Mouse (Mus musculus) cerebellum, postnatal 4 days (tissue): ENCODE results near the gene BC024063.
"Not testable (repeated sequence)": the region's sequence is repeated elsewhere in the genome, so short reads cannot be mapped to it uniquely, and the experiment has no call there.

Experiments
- DNase-seq, 2 experiments: peaks; one replicate each; pipeline ENCODE4 v3.0.0; 2022; ENCODE audit warnings: low spot score in 2 of 2, mixed read lengths in 1 of 2

BC024063 gene

DNA sequence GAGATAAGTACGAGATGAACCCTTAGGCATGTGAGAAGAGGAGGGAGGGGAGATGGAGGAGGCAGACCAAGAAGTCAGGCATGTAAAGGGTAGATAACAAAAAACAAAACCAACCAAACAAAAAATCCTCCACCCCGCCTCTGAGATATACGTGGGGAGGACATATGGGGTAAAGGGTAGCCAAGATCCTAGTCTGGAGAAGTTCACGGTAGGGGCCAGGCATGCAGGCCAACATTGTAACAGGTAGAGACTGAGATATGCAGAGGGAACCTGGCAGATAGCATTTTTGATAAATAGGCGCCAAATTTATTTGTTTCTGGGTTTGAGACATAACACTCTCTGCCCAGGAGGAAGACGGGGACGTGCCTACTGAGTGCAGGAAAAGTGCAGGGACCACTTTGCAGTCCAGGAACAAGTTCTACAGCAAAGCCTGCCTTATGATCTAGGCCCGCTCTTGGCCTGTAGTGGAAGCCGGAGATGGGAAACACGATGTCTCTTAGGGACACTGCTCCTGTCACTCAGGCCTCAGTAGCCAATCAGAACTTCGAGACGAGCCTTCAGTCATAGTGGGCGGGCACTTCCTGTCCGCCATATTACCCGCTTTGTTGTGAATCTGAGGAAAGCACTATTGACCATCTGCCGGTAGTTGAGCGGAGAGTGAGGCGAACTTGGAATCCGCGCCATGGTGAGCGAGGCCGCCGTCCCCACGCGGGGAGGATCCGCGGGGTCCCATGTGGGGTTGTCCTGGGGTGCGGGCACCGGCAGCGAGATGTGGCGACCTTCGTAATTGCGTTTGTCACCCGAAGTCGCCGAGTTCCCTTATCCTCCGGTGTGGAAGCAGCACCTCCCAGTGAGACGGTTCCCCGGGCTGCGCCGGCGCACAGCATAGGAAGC is at the start of gene BC024063:
BC024063 (plus strand) TSS at position 626 of the 894 bp plus-strand sequence.
- DNase-seq = peak; percentile 21 to 67

DNA sequence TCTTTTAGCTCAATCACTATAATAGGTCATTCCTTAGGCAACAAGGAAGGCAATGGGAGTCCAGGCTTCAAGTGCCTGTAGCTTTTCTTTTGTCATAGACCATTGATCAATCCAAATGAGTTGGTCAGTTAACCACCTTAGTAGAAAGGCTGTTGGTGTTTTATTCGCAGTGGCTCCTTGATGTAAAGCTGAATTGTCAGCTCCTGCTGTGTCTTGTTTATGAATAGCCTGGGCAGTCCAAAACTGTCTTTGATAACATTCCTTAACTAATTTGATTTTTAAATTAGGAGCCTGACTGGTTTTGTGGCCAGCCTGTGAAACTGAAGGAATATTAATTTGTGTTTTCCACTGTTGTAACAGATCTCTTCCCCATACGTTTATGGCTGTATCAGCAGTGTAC is 41.0 kb upstream of the BC024063 start:
- DNase-seq = no peak

DNA sequence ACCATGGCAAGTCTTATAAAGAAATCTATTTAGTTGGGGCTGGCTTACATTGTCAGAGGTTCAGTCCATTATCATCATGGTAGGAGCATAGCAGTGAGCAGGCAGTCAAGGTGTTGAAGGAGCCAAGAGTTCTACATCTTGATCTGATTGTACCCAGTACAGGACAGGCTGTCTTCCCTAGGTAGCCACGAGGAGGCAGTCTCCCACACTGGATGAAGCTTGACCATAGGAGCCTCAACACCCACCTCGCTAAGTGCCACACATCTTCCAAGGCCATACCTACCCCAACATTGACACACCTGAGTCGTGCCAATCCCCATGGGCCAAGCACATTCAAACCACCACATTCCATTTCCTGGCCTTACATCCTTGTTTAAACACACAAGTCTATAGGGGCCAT is 36.5 kb upstream of the BC024063 start:
- DNase-seq = no peak

DNA sequence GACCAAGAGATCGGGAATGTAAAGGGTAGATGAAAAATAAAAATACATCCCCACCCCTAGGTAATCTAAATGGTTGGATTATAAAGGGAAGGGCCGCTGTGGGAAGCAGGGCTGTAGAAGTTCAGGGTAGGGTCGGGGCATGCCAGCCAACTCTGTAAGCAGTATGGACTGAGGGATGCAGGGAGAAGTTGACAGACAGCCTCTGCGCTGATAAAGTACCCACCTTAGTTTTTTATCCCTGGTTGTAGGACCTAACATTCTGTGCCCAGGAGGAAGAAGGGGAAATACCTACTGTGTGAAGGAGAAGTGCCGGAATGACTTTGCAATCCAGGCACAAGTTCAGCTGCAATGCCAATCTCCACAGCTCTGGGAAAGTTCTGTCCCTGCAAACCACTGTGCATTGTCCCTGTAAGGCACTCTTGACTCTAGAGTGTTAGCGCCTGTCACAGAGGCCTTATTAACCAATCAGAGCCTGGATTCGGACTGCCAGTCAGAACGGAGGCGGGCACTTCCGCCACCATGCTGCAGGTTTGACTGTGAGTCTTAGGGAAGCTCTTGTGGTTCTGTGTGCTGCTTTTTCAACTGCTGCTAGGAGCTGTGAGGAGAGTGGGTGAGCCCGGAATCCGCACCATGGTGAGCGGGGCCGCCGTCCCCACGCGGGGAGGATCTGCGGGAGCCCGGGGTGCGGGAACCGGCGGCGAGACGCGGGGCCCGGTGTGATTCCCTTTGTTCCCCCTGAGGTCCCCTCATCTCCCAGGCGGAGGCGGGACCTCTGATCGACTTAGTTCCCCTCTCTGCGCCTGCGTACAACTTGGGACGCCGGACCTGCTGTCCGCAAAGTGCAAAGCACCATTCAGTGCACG is 35.3 kb upstream of the BC024063 start, which contains the start of gene Zfp873:
Zfp873 (plus strand) TSS at position 527 of the 863 bp plus-strand sequence.
- peak; percentile 78 to 86 for DNase-seq

DNA sequence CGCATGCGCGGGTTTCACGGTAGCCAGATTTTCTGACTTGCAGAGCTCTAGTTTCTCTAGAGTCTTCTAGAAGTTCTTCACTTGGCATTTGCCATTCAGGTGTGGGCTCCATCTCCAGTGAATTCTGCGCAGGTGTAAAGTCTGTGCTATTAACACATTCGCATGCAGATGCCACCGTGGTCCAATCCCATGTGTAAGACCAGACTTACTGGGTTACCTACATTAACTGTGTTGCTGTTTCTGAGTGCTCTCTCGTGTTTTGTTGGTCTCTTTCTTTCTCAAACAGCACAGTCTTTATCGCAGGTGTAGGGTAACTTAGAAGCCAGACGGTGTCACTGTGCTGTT is 34.7 kb upstream of the BC024063 start:
- not testable (repeated sequence) for DNase-seq

DNA sequence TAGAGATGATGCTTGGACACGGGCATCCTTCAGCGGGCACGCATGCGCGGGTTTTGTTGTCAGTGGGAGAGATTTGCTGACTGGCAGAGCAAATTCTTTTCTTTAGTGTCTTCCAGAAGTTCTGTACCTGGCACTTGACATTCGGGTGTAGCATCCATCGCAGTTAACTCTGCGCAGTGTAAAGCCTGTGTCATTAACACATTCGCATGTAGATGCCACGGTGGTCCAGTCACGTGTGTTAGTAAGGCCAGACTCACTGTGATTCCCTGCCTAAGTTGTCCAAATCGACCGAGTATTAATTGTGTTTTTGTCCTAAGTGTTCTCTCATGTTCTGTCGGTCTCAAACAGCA is 444 bp downstream of the BC024063 start:
- DNase-seq = not testable (repeated sequence)

DNA sequence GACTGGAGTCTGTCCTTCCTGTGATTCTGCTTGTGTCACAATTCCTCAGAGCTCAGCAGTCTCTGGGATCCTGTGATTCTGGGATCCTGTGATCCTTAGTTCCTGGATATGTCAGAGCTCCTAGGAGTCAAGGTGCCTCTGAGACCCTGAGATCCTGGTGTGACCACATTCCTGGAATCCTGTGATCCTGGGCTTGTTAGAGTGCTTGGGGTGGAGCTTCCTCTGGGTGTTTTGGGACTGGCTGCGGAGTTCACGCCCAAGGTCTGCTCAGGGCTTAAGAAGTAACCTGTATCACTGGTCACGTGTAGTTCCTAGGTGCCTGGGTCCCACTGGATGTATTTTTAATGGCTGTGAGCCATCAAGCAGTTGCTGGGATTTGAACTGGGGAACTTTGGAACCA is 34.1 kb downstream of the BC024063 start:
- no peak for DNase-seq

DNA sequence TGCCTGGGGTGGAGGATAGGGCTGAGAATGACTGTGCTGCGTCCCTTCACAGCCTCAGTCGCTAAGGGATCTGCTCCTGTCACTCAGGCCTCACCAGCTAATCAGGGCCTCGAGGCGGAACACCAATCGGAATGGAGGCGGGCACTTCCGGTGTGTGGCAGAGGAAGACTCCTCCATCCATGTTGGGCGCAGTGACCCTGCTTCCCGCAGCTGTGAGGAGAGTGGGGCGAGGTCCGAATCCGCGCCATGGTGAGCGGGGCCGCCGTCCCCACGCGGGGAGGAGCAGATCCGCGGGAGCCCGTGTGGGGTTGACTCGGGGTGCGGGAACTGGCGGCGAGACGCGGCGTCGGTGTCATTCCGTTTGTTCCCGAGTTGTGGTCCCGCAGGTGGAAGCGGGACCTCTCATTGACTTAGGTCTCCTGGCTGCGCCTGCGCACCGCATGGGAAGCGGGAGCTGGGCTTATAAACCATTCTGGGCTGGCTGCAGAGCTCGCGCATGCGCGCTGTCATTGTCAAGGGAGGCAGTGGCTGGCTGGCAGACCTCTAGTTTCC is 44.8 kb downstream of the BC024063 start, which contains the start of gene AU041133:
AU041133 (plus strand) TSS at position 164 of the 552 bp plus-strand sequence.
- DNase-seq = peak; percentile 57 to 85

DNA sequence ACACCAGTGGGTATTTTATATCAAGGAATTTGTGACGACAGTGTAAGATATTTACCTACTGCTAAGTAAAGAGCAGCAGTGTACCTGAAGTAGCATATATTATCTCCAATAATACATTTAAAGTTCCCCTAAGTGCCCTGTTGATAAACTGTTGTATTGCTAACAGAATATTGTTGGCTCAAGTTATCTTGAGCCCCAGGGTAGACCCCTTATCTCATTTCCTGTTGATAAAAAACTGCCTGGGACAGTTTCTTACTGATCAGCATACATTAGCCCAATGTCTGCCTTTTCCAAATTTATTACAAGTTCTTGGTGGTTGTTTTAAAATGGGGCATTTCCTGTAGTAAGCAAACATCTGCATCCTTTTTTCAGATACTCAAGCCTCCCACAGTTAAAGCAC is 62.1 kb downstream of the BC024063 start:
- no peak for DNase-seq

DNA sequence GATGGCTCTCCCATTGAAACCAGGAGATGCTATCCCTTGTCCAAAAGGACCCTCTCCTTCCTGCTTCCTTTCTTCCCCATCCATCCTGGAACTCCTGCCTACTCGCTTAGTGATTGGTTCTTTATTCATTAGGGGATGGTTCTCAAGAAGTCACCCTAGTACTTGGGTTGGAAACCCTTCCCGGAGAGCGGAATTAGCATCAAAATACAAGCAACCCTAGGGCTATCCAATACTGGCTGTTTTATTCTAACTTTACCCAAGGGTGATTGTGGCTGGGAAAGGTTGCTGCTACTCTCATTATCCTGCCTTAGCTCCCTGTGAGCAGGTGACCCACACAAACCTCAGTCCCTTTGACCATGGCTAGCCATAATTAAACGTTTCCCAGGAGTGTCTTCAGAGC is 64.4 kb downstream of the BC024063 start:
- DNase-seq = no peak
